Mouse (Mus musculus) B cell, adult 2 months (primary cell): ENCODE data around the gene Gm7694.

Experiments used
- DNase-seq, 2 experiments: peaks; one replicate each; pipeline ENCODE4 v3.0.0; 2022

Gm7694 gene

GRCm38 (mm10) chr1:170277016-170277415, 29.1 kb downstream of the Gm7694 start, which contains the start of gene Sh2d1b1:
Gene Sh2d1b1 (plus strand): TSS chr1:170277320.
- DNase-seq: no peak

GRCm38 (mm10) chr1:170273252-170273651, 32.9 kb downstream of the Gm7694 start:
- DNase-seq: no peak

DNA sequence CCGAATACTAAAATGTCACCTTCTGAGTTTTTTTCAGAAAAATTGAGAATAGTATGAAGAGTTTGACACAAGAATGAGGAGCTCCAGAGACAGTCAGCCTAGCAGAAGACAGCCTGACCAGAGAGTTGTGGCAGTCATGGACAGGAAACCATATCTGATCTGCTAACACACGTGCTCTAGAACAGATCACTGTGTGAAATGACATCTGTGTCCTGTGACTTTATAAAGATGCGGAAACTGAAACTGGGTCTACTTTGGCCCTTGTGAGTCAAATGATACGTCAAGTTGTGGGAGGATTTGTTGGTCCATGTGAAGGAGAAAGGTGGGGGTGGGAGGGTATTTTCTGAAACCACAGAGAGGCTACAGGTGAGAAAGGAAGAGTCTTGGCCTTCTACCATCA, 35.4 kb downstream of the Gm7694 start:
- DNase-seq: no peak

DNA sequence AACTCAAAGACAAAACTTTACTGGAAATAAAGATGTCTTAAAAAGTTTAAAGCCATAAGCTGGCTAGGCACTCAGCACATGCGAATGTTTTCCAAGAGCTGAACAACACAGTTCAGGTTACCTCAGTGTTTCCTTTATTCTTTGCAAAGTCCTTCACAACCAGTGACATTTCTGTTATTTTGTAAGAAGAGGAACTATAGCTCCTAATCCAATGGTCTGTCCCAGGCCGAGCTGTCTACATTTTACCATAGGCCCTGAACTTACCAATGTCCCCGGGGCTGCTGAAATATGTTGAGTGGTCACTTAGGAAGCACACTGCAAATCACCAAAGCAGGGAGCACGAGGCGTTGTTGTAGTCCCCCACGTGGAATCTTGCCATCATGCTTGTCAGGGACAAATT, 35.9 kb downstream of the Gm7694 start:
- no peak for DNase-seq

GRCm38 (mm10) chr1:170255560-170255910, 50.6 kb downstream of the Gm7694 start:
- DNase-seq: peak; percentile 87 to 89

- no peak for DNase-seq
These were observed 51.1 kb downstream of the Gm7694 start for GRCm38 (mm10) chr1:170254893-170255559.
